ENCODE assay signal across 19 mouse cellular contexts in the genomic region with DNA sequence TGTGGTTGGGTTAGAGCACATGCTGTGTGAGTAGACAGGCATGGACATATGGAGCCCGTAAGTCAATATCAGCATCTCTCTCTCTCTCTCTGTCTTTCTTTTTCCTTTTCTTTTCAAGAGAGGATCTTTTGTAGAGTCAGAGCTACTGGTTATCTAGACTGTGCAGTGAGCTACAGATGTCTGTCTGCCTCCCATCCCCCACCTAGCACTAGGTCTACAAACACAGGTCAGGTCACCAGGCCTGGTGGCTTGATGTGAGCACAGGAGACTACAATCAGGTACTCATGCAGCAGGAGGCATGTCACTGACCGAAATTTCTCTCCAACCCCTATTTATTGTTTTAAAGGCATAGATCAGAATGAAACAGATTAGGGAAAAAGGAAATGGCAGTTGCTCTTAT.
"Had no signal": no experiment of that assay in that cellular context is flagged by ENCODE, and none has a peak within 500 bp of the region (broad histone marks: within the 10 kb centered on the region; RNA-seq: fewer than 3 reads in every experiment).

No protein-coding gene starts in this region.

- H3K27ac ChIP-seq: midbrain, embryonic 10.5 days; midbrain, embryonic 12.5 days; neural tube, embryonic 13.5 days; neural tube, embryonic 15.5 days had no signal

- ATAC-seq: midbrain, embryonic 16.5 days had no signal

- H3K27me3 ChIP-seq: midbrain, embryonic 12.5 days; neural tube, embryonic 13.5 days; neural tube, embryonic 15.5 days had no signal

- H3K36me3 ChIP-seq: midbrain, embryonic 10.5 days; midbrain, embryonic 12.5 days; neural tube, embryonic 13.5 days; neural tube, embryonic 15.5 days had no signal

- H3K9ac ChIP-seq: lung, embryonic 14.5 days; midbrain, embryonic 12.5 days; neural tube, embryonic 13.5 days; neural tube, embryonic 15.5 days had no signal

- H3K4me2 ChIP-seq: lung, embryonic 14.5 days; midbrain, embryonic 12.5 days; neural tube, embryonic 13.5 days; neural tube, embryonic 15.5 days had no signal

- H3K4me1 ChIP-seq: midbrain, embryonic 10.5 days; midbrain, embryonic 12.5 days; neural tube, embryonic 13.5 days; neural tube, embryonic 15.5 days had no signal

- H3K4me3 ChIP-seq: midbrain, embryonic 10.5 days; midbrain, embryonic 12.5 days; myocyte; neural tube, embryonic 13.5 days; neural tube, embryonic 15.5 days had no signal

- H3K9me3 ChIP-seq: midbrain, embryonic 10.5 days; midbrain, embryonic 12.5 days; neural tube, embryonic 13.5 days; neural tube, embryonic 15.5 days had no signal

- DNase-seq: lung, adult 18-20 months; lung, embryonic 14.5 days; lung, postnatal 10 days; lung, postnatal 4 days; midbrain, embryonic 14.5 days; retina, postnatal 1 day; right cerebral cortex, adult 18-20 months; right cerebral cortex, postnatal 25 days; right cerebral cortex, postnatal 4 days; spleen, adult 18-20 months; thymus, adult 2 months; thymus, postnatal 25 days; thymus, postnatal 4 days had no signal
